Mouse (Mus musculus) ES-CJ7 (cell line): Measurements from ENCODE around the gene Lexm.

Experiments
- DNase-seq: peaks from one replicate; pipeline ENCODE4 v3.0.0; 2011; ENCODE audit warnings: low read depth, low spot score

The Lexm gene

GRCm38 (mm10) chr4:106627809-106628208 is 10.8 kb upstream of the Lexm start:
- DNase-seq = no peak

DNA sequence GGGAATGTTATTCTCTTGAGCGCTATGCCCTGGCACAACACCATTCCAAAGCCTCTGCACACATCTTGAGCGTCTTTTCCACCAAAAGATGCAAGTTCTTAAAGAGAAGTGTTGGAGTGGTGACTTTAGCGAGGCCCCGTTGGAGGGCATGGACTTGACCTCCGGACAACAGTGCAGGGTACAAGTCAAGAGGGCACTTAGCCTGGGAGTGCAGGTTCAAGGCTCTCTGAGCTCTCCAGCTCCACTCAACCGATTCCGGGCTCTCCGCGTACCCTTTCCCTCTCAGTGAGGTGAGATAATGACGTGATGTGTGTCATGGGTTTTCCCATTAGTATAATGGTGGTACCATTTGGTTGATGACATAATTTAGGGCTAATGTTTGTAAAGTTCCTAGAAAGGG is 7.2 kb upstream of the Lexm start:
- DNase-seq = no peak

- no peak for DNase-seq
These were observed 5.7 kb upstream of the Lexm start for GRCm38 (mm10) chr4:106622712-106623111.

DNA sequence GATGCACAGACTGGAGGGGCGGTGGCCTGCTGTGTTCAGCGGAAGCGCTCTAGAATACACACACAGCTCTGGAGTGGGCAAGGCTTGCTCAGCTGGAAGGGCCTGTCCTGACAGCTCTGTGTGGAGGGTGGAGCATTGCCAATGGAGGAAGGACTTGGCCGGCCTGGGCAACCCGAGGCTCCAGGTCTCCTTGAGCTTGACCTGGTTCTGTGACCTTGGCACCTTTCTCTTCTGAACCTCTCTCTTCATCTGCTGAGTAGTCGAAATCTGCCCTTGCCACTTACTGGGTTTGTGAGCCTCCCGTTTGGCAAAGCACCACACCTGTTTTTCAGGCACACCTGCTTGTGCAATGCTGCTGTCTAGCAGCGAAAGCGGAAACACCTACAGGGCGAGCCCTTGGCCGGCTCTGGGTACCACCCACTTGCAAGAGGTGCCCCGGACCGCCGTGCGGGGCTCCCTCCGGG is 5.0 kb upstream of the Lexm start, which contains the start of gene Ttc22:
Ttc22 (plus strand) TSS at position 403 of the 464 bp plus-strand sequence.
- peak; percentile 23 for DNase-seq

GRCm38 (mm10) chr4:106621428-106621827 is 4.4 kb upstream of the Lexm start:
- no peak for DNase-seq

- no peak for DNase-seq
These were observed 1.9 kb upstream of the Lexm start for GRCm38 (mm10) chr4:106618898-106619297.

GRCm38 (mm10) chr4:106615637-106616036 is 1.4 kb downstream of the Lexm start:
- peak; percentile 81 for DNase-seq

- no peak for DNase-seq
These were observed 2.2 kb downstream of the Lexm start for GRCm38 (mm10) chr4:106614881-106615280.

- peak; percentile 86 for DNase-seq
These were observed 2.8 kb downstream of the Lexm start for GRCm38 (mm10) chr4:106614180-106614797.

DNA sequence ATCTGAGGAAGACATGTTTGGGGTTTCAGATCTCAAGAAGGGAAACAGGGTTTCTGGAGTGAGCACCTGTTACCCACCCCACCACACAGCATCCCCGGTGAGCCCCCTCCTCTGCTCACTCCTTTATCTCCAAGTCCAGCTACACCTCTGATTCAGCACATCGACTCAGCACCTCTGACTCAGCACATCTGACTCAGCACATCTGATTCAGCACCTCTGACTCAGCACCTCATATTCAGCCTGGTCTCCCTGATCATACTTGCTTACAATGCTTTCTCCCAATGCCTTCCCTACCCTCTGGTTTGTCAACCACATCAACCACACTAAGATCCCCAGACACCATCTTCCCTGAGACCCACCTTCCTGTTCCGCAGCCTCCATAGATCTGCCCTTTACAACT is 3.5 kb downstream of the Lexm start:
- no peak for DNase-seq

DNA sequence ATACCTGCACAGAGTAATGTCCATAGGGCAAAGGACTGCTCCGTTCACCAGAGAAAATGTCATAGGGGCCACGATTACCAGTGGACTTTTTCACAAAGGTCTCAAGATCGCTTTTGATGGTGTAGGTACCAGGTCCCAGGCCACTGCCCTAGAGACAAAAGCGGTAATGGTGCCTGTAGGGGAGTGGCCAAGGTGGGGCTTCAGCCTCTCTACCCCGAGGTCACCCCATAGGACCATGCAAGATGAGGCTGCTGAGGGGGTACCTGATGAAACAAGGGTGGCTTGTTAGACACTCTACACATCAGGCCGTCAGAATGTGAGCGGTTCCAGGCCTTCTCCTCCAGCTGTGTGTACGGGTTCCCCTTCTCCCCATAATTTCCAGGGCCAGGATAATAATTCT is 3.9 kb downstream of the Lexm start:
- DNase-seq = no peak

GRCm38 (mm10) chr4:106607905-106608304 is 9.1 kb downstream of the Lexm start:
- DNase-seq = no peak

GRCm38 (mm10) chr4:106606639-106607554 is 10.1 kb downstream of the Lexm start:
- peak; percentile 72 for DNase-seq

- DNase-seq = no peak
These were observed 16.3 kb downstream of the Lexm start for GRCm38 (mm10) chr4:106600770-106601169.

GRCm38 (mm10) chr4:106599415-106599814 is 17.6 kb downstream of the Lexm start:
- peak; percentile 50 for DNase-seq

DNA sequence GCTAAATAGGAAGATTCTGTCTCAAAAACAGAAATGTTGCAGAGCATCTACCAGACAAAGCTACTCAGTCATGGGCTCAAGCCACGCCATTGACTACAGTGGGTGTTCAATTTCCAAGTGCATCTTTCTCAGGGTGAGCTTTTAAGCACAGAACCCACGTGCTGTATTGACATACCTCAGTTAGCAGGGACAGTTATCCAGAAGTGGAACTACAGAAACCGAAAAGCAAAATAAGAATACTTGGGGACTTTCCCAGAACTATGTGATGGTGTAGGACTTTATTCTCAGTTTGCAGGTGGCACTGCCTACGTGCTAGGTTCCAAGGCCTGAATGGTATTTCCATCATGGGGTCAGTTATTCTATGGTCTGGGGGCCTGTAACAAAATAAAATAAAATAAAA is 19.3 kb downstream of the Lexm start:
- no peak for DNase-seq

DNA sequence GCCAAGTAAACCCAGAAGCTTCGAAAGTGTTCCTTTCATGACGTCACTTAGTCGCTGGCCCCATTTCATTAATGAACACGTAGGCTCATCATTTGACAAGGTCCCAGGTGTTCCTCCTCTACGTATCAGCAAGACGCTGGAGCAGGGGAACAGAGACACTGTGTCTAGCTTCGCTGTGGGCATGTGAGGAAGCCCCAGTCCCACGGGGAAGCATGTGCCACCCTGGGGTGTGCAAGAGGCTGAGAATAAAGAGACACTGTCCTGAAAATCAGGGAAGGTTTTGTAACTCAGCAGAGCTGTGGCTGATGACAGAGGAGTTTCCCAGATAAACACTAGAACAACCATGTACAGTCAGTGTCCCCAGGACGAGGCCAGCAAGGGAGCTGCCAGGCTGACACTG is 20.0 kb downstream of the Lexm start:
- DNase-seq = no peak

- peak; percentile 55 for DNase-seq
These were observed 20.8 kb downstream of the Lexm start for GRCm38 (mm10) chr4:106596200-106596599.

DNA sequence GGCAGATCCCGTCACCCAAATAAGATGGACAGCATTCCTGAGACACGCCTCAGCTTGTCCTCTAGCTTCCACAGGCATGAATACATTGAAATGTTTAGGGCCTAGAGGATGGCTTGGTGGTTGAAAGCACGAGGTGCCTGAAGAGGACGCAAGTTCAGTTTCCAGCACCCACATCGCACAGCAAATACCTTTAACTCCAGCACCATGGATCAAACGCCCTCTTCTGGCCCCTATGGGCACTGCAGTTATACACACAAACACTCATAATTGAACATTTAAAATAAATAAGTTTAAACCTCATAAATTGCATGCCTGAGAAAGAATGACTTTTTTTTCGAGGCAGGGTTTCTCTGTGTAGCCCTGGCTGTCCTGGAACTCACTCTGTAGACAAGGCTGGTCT is 23.4 kb downstream of the Lexm start:
- peak; percentile 51 for DNase-seq

DNA sequence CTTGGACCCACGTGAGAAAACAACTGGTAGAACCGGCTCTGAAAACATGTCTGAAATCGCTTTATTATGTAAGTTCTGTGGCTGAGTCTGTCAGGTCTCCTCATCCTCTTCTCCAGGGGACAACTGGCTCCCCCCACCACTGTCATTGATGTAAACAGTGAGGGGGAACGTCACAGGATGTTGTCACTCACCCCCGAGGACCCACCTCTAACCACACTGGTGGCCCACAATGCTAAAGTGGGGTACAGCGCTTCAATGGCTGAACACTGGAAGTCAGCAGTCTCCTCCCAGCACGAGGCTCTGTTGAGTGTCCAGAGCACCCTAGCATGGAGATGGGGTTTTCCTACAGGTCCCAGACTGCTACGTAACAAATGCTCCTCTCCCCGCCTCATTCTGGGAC is 26.2 kb downstream of the Lexm start:
- no peak for DNase-seq

DNA sequence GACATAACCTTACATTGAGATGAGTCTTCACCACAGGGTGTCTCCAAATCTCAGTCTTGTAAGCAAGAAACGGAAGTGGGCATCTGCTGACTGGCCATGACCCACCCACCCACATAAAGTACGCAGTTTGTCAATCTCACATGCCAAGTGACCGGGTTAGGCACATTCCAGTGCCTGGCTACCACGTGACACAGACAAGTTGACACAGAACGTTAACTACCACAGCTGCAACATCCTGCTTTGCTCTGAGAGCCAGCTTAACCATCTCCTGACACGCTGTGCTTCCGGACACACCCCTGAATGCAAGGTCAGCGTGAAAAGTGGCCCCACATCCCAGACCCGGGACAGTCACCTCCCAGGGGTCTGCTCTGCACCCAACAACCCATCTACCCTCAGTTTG is 26.9 kb downstream of the Lexm start:
- peak; percentile 31 for DNase-seq

DNA sequence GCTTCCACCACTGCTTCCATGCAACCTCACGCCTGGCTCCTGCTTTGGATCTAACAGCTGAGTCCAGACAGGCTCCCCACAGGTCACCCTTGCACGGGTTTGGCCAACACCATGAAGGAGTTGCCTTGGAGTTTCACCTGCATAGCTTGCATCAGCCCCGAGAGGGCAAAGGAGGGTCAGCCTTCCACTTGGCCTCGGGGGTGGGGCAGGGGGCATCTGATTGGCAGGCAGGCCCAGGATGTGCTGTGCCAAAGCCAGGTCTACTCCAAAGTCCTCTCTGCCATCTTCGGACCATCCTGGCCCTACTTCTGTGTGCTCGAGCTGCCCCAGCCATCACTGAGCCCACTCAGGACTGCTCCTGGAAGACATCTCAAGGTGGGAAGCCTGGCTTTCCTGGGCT is 30.0 kb downstream of the Lexm start:
- no peak for DNase-seq

DNA sequence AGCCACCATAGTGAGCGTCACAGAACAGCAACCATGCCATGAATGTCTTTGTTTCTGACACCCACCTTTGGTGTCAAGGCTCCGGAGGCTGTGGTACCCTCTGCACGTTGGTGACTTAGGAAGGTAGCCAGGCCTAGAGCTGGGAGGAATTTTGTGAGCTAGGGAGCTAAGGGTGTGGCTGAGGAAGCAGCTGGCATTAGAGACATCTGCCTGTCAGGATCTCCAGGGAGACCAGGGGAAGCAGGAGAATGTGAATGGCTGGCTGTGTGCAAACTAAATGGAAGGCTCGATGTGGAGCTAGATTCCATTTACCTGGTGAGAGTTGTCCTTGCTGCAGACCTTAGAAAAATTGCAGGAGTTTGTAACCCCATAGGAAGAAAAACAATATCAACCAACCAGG is 32.4 kb downstream of the Lexm start:
- DNase-seq = no peak
